Mouse (Mus musculus) stomach, postnatal 0 days (tissue): Measurements from ENCODE around the gene Gm10277. TPM values are rescaled to one million over a fixed set of nuclear protein-coding genes. Genes with fewer than 3 reads are reported as not detected.

ENCODE experiments used
- ATAC-seq: fragments of 200-750 bp; cut with Nextera tagmentation; 2 replicates; pipeline ENCODE4 v1.8.0; 2017; ENCODE audit not compliant: low FRiP score, low TSS enrichment
- DNase-seq: peaks from one replicate; pipeline ENCODE4 v3.0.0-alpha.2; 2016; ENCODE audit warnings: low spot score
- H3K27ac ChIP-seq: fragments of 300-500 bp; sonication (generic); replicated peaks from 2 replicates; pipeline ENCODE4 v1.5.1; 2014; ENCODE audit warnings: mild to moderate bottlenecking, control low read depth
- H3K27me3 ChIP-seq: fragments of 300-500 bp; sonication (generic); 2 replicates; pipeline ENCODE4 v1.6.1; 2014; ENCODE audit warnings: low read length; ENCODE audit not compliant: control insufficient read depth, insufficient read depth
- H3K36me3 ChIP-seq: fragments of 300-500 bp; sonication (generic); 2 replicates; pipeline ENCODE4 v1.6.1; 2014; ENCODE audit warnings: low read length, mixed read lengths; ENCODE audit not compliant: control insufficient read depth, insufficient read depth
- H3K4me1 ChIP-seq: fragments of 300-500 bp; sonication (generic); replicated peaks from 2 replicates; pipeline ENCODE4 v1.6.1; 2014; ENCODE audit warnings: antibody characterized with exemption; ENCODE audit not compliant: control insufficient read depth, insufficient read depth
- H3K4me2 ChIP-seq: fragments of 300-500 bp; sonication (generic); replicated peaks from 2 replicates; pipeline ENCODE4 v1.6.1; 2014; ENCODE audit warnings: low read depth, mild to moderate bottlenecking, control low read depth, moderate library complexity
- H3K4me3 ChIP-seq: fragments of 300-500 bp; sonication (generic); 2 replicates; pipeline ENCODE4 v1.5.1; 2014; ENCODE audit warnings: low read depth, low read length, control low read depth
- H3K9ac ChIP-seq: fragments of 300-500 bp; sonication (generic); 2 replicates; pipeline ENCODE4 v1.6.1; 2014; ENCODE audit warnings: mild to moderate bottlenecking, low read length, control low read depth, mixed read lengths
- H3K9me3 ChIP-seq: fragments of 300-500 bp; sonication (generic); 2 replicates; pipeline ENCODE4 v1.6.1; 2016; ENCODE audit warnings: low read length; ENCODE audit not compliant: control insufficient read depth
- CTCF ChIP-seq: IDR thresholded peaks from 2 replicates; pipeline ENCODE4 v1.5.1; 2016; ENCODE audit warnings: antibody characterized with exemption, low read depth, mild to moderate bottlenecking, moderate library complexity
- EP300 ChIP-seq: optimal IDR thresholded peaks from 2 replicates; pipeline ENCODE3; 2016; ENCODE audit warnings: antibody characterized with exemption
- WGBS: fragments of 180-500 bp; shearing (Covaris S2); extraction: QIAGEN DNeasy Blood & Tissue Kit; methylation state at CpG from one replicate; pipeline ENCODE4 v1.1.7; 2014; 5-methylcytosine and 5-hydroxymethylcytosine counted together
- polyA plus RNA-seq: library from polyadenylated mRNA; unstranded; fragments of >200 nt; fragmentation: Nextera tagmentation; extraction: Ambion mirVana; gene quantifications from 2 replicates; pipeline ENCODE4 v1.2.1, GENCODE M21; 2015

Gm10277 gene
- polyA plus RNA-seq, 1 experiment from 2014 or later, result 0.40 TPM

DNA sequence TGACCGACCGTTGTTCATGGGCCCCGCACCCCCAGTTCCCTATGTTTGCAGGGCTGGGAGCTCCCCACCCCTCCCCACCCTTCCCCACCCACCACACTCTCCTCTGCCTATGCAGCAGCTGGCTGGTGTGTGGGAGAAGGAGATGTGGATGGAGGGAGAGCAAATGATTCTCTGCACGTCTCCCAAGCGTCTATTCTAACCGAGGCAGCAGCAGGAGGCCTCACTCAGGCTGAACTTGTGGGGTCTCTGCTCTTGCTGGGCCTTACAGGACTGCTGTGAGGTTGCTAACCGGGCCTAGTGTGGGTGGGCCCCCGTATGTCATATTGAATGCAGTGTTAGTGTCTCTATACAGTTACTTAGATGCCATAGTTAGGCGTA is 12.9 kb upstream of the Gm10277 start:
- Histone ChIP-seq H3K27me3 (no peaks in the 10 kb centered on the region), H3K4me1 (peaks cover 13% of the 10 kb centered on the region), H3K36me3 (no peaks in the 10 kb centered on the region), H3K4me3 (no peak overlapping the region), H3K9ac (peak overlapping the region; percentile 38), H3K27ac (peak overlapping the region; percentile 61; the same call in 1 of the 2 replicates), H3K9me3 (no peaks in the 10 kb centered on the region), H3K4me2 (peak overlapping the region; percentile 39)
- no peak for DNase-seq
- TF ChIP-seq EP300 (no peak), CTCF (no peak)
- 52% methylated on average over 9 of the region's 9 CpGs for WGBS
- 0 out of 2 replicates have a peak, but pooled peaks have one; percentile 41 for ATAC-seq

DNA sequence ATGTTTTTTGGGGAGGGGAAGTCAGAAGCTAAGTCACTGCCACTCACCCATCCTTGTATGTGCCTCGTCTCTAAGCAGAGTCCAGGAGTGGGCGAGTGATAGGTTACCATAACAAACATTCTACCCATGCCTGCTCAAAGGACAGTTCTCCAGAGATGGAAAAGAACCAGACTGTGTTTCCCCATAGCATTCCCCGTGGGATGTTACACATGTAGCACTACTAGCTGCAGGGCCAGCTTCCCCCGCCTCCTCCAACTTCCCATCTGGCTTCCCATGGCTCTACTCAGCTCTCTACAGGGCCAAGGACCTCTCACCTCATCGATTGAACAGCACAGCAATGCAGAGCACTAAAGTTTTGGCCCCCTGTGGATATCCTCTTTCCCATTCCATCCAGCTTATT is 7.7 kb upstream of the Gm10277 start:
- Histone ChIP-seq H3K36me3 (no peaks in the 10 kb centered on the region), H3K4me2 (no peak overlapping the region), H3K4me1 (peaks cover 6% of the 10 kb centered on the region; the same call in 1 of the 2 replicates), H3K9ac (no peak overlapping the region), H3K4me3 (no peak overlapping the region), H3K27ac (no peak overlapping the region), H3K27me3 (no peaks in the 10 kb centered on the region), H3K9me3 (no peaks in the 10 kb centered on the region)
- 72% methylated on average over 5 of the region's 5 CpGs for WGBS
- DNase-seq (no peak), ATAC-seq (no peak)
- TF ChIP-seq EP300 (no peak), CTCF (no peak)

DNA sequence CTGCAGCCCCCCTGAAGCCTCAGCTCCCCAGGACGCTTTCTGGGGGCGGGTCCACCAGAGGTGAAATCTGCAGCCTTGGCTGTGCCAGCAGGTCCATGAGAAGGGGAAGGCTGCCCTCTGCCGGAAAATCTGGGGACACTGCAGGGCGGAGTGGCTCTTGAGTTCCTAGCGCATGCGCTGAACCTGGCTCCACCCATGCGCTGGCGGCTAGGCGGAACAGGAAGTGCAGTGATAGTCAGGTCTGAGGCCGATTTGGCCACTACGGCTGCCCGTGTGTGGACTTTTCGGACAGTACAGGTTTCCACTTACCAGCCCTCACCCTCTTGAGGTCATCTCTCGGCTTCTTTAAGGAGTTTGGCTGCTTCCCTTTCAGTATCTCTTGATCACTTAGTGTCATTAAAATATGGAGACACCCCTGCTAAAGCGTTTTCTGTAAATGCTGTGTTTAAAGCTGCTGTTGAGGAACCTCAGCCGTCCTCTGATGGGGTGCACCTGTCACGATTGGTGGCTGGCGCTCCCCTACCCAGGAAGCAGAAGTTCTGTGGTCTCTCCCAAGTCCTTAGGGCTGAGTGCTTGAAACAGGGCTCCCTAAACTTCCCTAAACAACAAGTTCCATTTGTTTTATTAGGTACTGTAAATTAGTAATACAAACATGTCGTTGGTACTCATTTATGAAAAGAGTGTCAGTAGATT is 5.8 kb upstream of the Gm10277 start:
- H3K4me3 ChIP-seq, result peak overlapping the region; percentile 29
- peak; percentile 100 for TF ChIP-seq CTCF
- no peak for TF ChIP-seq EP300
- peak; percentile 91 for ATAC-seq
- peak overlapping the region; percentile 45 for H3K4me2 ChIP-seq
- H3K9ac ChIP-seq, result peak overlapping the region; percentile 63
- H3K4me1 ChIP-seq, result peaks cover 5% of the 10 kb centered on the region; the same call in 1 of the 2 replicates
- DNase-seq, result peak; percentile 98
- H3K27ac ChIP-seq, result peak overlapping the region; percentile 67
- no peaks in the 10 kb centered on the region for H3K27me3 ChIP-seq
- no peaks in the 10 kb centered on the region for H3K9me3 ChIP-seq
- H3K36me3 ChIP-seq, result no peaks in the 10 kb centered on the region
- WGBS, result 3% methylated on average over 19 of the region's 19 CpGs

DNA sequence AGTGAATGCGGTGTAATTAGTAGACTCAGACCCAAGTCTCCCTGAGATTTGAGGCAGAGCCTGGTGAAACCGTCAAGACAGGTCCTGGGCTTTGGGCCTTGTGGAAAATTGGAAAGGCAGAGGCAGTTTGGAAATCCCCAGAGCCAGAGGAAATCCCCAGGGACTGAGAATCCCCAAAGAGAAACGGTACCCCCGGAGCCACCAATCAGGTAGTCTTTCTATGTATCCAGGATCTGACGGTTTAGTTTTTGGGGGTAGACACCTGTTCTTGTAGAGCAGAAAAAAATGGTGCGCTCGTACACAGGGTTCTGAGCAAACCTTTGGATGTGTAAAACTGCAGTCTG is 5.0 kb upstream of the Gm10277 start:
- Histone ChIP-seq H3K27ac (no peak overlapping the region; the same call in 1 of the 2 replicates), H3K9me3 (no peaks in the 10 kb centered on the region)

DNA sequence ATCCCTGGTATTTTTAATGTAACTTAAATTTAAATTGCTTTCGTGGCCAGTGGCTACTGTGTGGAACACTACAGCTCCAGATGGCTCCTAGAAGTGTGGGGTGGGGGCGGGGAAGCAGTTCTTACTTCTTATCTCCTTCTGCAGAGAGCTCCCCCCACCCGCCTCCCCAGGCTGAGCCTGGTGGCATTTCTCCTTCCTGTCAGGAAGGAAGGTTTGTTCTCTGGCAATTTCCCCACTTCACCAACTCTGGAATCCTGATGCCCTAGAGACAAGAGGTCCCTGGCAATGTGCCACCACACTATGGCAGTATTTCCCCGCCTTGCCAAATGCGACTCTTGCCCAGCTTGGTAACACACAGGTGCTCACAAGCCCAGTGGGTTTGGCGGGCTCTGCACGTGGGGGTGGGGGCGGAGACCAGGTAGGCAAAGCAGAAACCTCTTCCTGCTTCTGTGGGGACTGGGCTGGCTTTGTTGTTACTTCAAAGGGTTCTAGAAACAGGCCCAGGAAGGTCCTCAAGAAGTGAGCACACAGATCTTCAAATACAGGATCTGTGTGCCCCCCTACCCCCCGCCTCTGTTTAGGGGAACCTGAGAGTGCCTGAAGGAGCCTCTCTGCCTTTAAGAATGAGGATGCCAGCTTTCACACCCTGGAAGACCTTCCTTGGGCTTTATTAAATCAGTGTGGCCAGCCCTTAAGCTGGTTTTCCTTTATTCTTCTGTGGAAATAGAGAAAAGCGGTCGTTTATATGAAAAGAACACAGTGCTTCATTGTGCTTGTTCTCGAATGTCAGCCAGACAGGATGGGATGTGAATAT is 4.4 kb upstream of the Gm10277 start:
- peaks cover 5% of the 10 kb centered on the region; the same call in 1 of the 2 replicates for H3K4me1 ChIP-seq
- H3K27ac ChIP-seq, result peak overlapping the region; percentile 63
- peak; percentile 70 for DNase-seq
- peak; percentile 19; the same call in 1 of the 2 replicates for ATAC-seq
- no peaks in the 10 kb centered on the region for H3K9me3 ChIP-seq
- H3K4me3 ChIP-seq, result no peak overlapping the region
- H3K9ac ChIP-seq, result no peak overlapping the region
- H3K36me3 ChIP-seq, result no peaks in the 10 kb centered on the region
- H3K4me2 ChIP-seq, result no peak overlapping the region
- 45% methylated on average over 12 of the region's 12 CpGs for WGBS
- H3K27me3 ChIP-seq, result no peaks in the 10 kb centered on the region
- TF ChIP-seq CTCF (no peak), EP300 (no peak)

More for the DNA sequence above, 5.0 kb upstream of the Gm10277 start:
- Histone ChIP-seq H3K4me2 (peak overlapping the region; percentile 45), H3K4me3 (no peak overlapping the region), H3K9ac (no peak overlapping the region), H3K4me1 (peaks cover 5% of the 10 kb centered on the region; the same call in 1 of the 2 replicates), H3K36me3 (no peaks in the 10 kb centered on the region), H3K27me3 (no peaks in the 10 kb centered on the region)
- no peak for DNase-seq
- no peak for TF ChIP-seq EP300
- no peak for TF ChIP-seq CTCF
- WGBS, result 60% methylated on average over 7 of the region's 7 CpGs
- no peak for ATAC-seq
